Mouse (Mus musculus) kidney, adult 2 months (tissue): Measurements from ENCODE around the gene Hs3st3a1. TPM values are rescaled to one million over a fixed set of nuclear protein-coding genes. Genes with fewer than 3 reads are reported as not detected.

Source experiments
- DNase-seq: peaks from one replicate; pipeline ENCODE4 v3.0.0; 2021
- H3K27ac ChIP-seq: fragments of 200-500 bp; 2 replicates; pipeline ENCODE4 v1.5.1; 2012; ENCODE audit warnings: low read depth, low read length, control low read depth, inconsistent platforms; ENCODE audit not compliant: insufficient read depth
- H3K27me3 ChIP-seq: fragments of 200-500 bp; replicated peaks from 2 replicates; pipeline ENCODE4 v1.6.1; 2012; ENCODE audit warnings: mild to moderate bottlenecking, moderate library complexity, low read length, inconsistent platforms; ENCODE audit not compliant: control insufficient read depth, insufficient read depth
- H3K36me3 ChIP-seq: fragments of 200-500 bp; 2 replicates; pipeline ENCODE4 v1.6.1; 2012; ENCODE audit warnings: mild to moderate bottlenecking, moderate library complexity, low read length, inconsistent platforms; ENCODE audit not compliant: control insufficient read depth, insufficient read depth
- H3K4me1 ChIP-seq: fragments of 200-500 bp; 2 replicates; pipeline ENCODE4 v1.6.1; 2011; ENCODE audit warnings: low read length; ENCODE audit not compliant: control insufficient read depth, insufficient read depth
- H3K4me3 ChIP-seq: fragments of 200-500 bp; 2 replicates; pipeline ENCODE4 v1.5.1; 2011; ENCODE audit warnings: mild to moderate bottlenecking, low read depth, low read length, control low read depth; ENCODE audit not compliant: insufficient read depth
- CTCF ChIP-seq: fragments of 200-500 bp; conservative IDR thresholded peaks from 2 replicates; pipeline ENCODE4 v1.5.1; 2011; ENCODE audit warnings: low read depth, mild to moderate bottlenecking, control low read depth, low read length, moderate library complexity, mixed read lengths; ENCODE audit not compliant: insufficient read depth, insufficient read length
- POLR2A ChIP-seq: fragments of 200-500 bp; IDR thresholded peaks from one replicate; pipeline ENCODE4 v1.6.1; 2011; ENCODE audit warnings: low read depth, low read length, control low read depth
- WGBS: fragments of 180-500 bp; shearing (Covaris S2); methylation state at CpG from one replicate; pipeline ENCODE4 v1.1.7; 2018; 5-methylcytosine and 5-hydroxymethylcytosine counted together
- polyA plus RNA-seq: library from polyadenylated mRNA; depleted of rRNA; stranded (reverse); fragments of >200 nt; gene quantifications from 2 replicates; pipeline ENCODE4 v1.2.3, GENCODE M21; 2012; rRNA removed

Gene Hs3st3a1
- 1.4 and 1.5 TPM in 2 replicates for polyA plus RNA-seq

DNA sequence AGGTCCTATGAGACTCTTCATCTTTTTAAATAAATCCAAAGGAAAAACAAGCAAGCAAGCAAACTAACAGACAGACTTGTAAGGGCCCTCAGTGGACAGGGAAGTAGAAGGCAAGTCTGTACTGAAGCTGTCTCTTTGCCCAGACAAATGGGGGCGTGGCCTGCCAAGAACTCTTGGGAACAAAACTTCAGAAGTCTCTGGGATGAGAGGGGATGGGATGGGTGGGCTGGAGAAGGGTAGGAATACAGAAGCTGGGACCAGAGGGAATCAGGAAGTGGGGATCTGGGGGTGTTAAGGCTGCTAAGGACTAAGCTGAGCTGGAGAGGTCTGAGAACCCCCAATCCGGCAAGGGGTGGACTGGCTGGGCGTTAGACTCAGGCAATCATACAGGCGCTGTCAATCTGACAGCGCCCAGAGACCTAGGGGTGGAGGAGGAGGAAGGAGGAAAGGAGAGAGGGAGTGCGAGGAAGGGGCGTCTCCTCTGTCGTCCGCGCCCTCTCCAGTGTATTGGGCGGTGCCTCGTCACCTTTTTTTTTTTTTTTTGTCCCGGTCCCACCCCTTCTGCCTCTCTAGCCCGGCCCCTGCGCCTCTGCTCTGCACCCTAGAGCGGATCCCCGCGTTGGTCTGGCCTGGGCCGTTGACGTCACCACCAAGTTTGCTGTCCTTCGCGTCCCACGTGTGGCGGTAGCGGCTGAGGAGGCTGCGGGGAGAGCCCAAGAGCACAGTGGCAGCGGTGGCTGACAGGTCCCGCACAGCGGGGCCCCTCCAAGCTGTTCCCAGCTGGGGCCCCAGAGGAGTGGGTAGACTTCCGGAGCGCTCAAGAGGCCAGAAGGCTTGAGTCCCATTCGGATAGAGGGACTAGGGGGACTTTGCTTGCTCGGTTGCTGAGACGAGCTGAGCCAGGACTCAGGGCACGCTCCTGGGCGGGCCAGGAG, at the start of gene Hs3st3a1:
Gene Hs3st3a1, plus strand, starts transcription at position 722 of the 935 bp plus-strand sequence.
- peak; percentile 74 for DNase-seq
- TF ChIP-seq CTCF: no peak
- TF ChIP-seq POLR2A: peak; percentile 47
- Histone ChIP-seq H3K4me3 (peak within 1 kb of the TSS; percentile 51), H3K36me3 (no peaks in the 10 kb centered on the region), H3K27me3 (no peaks in the 10 kb centered on the region; the same call in none of the 2 replicates), H3K4me1 (no peaks in the 10 kb centered on the region), H3K27ac (peak within 1 kb of the TSS; percentile 18)
- WGBS: 1% methylated on average over 34 of the region's 36 CpGs

GRCm38 (mm10) chr11:64386333-64386732, 48.8 kb upstream of the Hs3st3a1 start:
- no peaks in the 10 kb centered on the region for H3K36me3 ChIP-seq
- no peak overlapping the region for H3K27ac ChIP-seq
- 89% methylated on average over 4 of the region's 4 CpGs for WGBS
- no peak overlapping the region for H3K4me3 ChIP-seq
- no peaks in the 10 kb centered on the region for H3K27me3 ChIP-seq
- no peaks in the 10 kb centered on the region for H3K4me1 ChIP-seq
- no peak for DNase-seq
- no peak for TF ChIP-seq CTCF
- TF ChIP-seq POLR2A: no peak

- H3K4me3 ChIP-seq: no peak overlapping the region
- H3K36me3 ChIP-seq: no peaks in the 10 kb centered on the region
- TF ChIP-seq CTCF: no peak
- TF ChIP-seq POLR2A: no peak
- 18% methylated on average over 7 of the region's 7 CpGs for WGBS
- DNase-seq: no peak
- no peaks in the 10 kb centered on the region for H3K4me1 ChIP-seq
- H3K27me3 ChIP-seq: no peaks in the 10 kb centered on the region
- H3K27ac ChIP-seq: no peak overlapping the region
These were observed 38.7 kb upstream of the Hs3st3a1 start for GRCm38 (mm10) chr11:64396331-64396881.

DNA sequence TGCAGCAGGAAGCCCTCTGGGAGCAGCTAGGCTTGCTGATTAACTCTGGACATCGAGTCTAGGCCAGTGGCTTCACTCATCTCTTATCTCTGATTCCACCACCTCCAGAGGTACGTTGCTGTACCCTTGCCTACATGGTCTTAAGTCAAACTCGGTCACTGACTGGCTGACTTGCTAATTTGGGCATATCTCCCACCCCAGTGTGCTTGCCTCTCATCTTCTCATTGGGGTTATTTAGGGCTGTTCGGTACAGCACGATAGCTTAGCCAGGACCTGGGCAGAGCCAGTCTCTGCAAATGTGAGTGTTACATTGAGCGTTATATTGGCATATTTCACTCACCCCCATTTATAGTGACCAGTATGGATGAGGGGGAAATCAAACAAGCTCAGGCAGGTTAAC, 38.2 kb upstream of the Hs3st3a1 start:
- DNase-seq: no peak
- Histone ChIP-seq H3K36me3 (no peaks in the 10 kb centered on the region), H3K27me3 (no peaks in the 10 kb centered on the region), H3K27ac (no peak overlapping the region), H3K4me1 (no peaks in the 10 kb centered on the region), H3K4me3 (no peak overlapping the region)
- WGBS: 65% methylated on average over 6 of the region's 6 CpGs
- TF ChIP-seq POLR2A (no peak), CTCF (no peak)

DNA sequence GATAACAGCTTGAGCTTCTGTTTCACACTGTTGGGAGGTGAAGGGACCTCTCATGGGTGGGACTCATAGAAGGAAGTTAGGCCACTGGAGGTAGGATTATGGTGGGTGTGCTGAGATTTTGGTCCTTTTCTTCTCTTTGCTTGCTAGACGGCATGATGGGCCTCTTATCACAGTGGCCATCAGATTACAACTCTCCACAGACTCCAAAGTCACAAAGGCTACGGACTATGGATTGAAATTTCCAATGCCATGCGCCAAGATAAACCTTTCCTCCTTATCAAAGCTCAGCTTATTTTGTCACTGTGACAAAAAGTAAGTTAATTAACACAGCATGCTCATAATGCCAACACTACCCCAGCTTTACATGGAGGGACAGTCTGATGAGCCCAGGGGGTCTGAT, 37.5 kb upstream of the Hs3st3a1 start:
- Histone ChIP-seq H3K4me1 (no peaks in the 10 kb centered on the region), H3K27ac (no peak overlapping the region), H3K27me3 (no peaks in the 10 kb centered on the region), H3K36me3 (no peaks in the 10 kb centered on the region), H3K4me3 (no peak overlapping the region)
- no peak for TF ChIP-seq CTCF
- no peak for TF ChIP-seq POLR2A
- DNase-seq: no peak
- WGBS: 89% methylated on average over 3 of the region's 3 CpGs

DNA sequence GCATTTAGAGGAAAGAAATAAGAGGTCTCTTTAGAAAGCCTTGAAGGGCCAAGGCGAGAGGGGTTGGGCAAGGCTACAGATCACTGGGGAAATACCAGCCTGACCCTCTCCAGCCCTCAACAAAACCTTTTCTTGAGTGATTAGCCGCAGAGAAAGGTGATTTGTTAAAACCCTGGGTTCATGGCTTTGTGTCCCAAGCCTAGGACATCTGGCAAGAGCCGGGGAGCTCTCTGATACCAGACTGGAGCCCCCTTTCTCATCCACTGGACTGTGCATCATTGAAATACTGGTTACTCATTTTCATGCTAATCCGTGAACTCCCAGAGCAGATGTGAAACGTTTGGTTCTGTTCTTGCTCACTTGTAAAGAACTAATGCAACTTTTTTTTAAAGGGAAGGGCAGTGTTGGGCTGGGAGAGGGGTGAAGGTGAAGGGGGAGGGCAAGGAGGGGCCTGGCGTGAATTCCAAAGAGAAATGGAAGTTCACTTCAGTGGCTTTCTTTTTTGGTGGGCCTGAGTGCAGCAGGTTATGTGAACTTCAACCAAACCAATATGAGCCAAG, 34.5 kb upstream of the Hs3st3a1 start:
- Histone ChIP-seq H3K27me3 (no peaks in the 10 kb centered on the region), H3K4me1 (no peaks in the 10 kb centered on the region), H3K4me3 (no peak overlapping the region), H3K27ac (no peak overlapping the region), H3K36me3 (no peaks in the 10 kb centered on the region)
- 74% methylated on average over 6 of the region's 6 CpGs for WGBS
- TF ChIP-seq POLR2A (no peak), CTCF (no peak)
- DNase-seq: no peak

- H3K36me3 ChIP-seq: no peaks in the 10 kb centered on the region
- WGBS: 63% methylated on average over 1 of the region's 1 CpGs
- no peak overlapping the region for H3K4me3 ChIP-seq
- no peak for TF ChIP-seq POLR2A
- no peak for TF ChIP-seq CTCF
- no peaks in the 10 kb centered on the region for H3K4me1 ChIP-seq
- no peak for DNase-seq
- no peaks in the 10 kb centered on the region; the same call in 1 of the 2 replicates for H3K27me3 ChIP-seq
- no peak overlapping the region for H3K27ac ChIP-seq
These were observed 16.2 kb upstream of the Hs3st3a1 start for GRCm38 (mm10) chr11:64418969-64419368.
